In genomic region chr5:33324491-33324890, GRCm38 (mm10) we compare ENCODE assay signal across 15 mouse cellular contexts.
"Had no signal": no experiment of that assay in that cellular context is flagged by ENCODE, and none has a peak within 500 bp of the region (broad histone marks: within the 10 kb centered on the region; RNA-seq: fewer than 3 reads in every experiment).

No protein-coding gene starts in this region.

- H3K9me3 ChIP-seq: stomach, embryonic 15.5 days had no signal

- H3K4me2 ChIP-seq: neural tube, embryonic 15.5 days; stomach, embryonic 15.5 days had no signal

- H3K27me3 ChIP-seq: neural tube, embryonic 15.5 days; stomach, embryonic 15.5 days had no signal

- H3K4me3 ChIP-seq: neural tube, embryonic 15.5 days; stomach, embryonic 15.5 days had no signal

- DNase-seq: retina, postnatal 1 day; right cerebral cortex, adult 18-20 months; right cerebral cortex, postnatal 14 days; right cerebral cortex, postnatal 25 days; right cerebral cortex, postnatal 4 days; spleen, adult 18-20 months; thymus, adult 18-20 months; thymus, adult 2 months; thymus, postnatal 14 days; thymus, postnatal 25 days; thymus, postnatal 36 days; thymus, postnatal 4 days had no signal

- H3K9ac ChIP-seq: neural tube, embryonic 15.5 days; stomach, embryonic 15.5 days had no signal

- H3K36me3 ChIP-seq: neural tube, embryonic 15.5 days; stomach, embryonic 15.5 days had no signal

- H3K27ac ChIP-seq: neural tube, embryonic 15.5 days; stomach, embryonic 15.5 days; stomach, postnatal 0 days had no signal

- H3K4me1 ChIP-seq: neural tube, embryonic 15.5 days; stomach, embryonic 15.5 days had no signal
